Mouse (Mus musculus): Measurements from ENCODE around the gene Dop1b. TPM values are rescaled to one million over a fixed set of nuclear protein-coding genes. Genes with fewer than 3 reads are reported as not detected.

Gene Dop1b
- polyA plus RNA-seq, 1 experiment: 102 TPM

DNA sequence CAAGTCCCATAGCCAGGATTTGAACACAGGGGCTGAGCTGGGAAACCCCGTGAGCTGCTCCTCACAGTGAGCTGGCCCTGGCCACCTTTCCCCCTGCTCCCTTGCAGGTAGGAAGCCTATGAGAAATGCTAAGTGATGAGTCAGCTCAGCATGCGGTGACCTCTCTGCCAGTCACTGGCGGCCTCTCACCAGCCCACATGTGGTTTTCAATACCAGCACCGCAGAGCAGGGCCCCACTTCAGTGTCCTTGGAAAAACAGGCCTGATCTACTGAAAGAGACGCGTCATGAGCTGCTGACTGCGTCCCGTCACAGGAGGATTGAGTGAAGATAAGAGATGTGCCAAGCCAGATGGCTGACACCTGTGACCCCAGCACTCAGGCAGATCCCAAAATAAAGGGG is 34.7 kb downstream of the Dop1b start:
- Histone ChIP-seq H3K27me3 (ENCODE audit: control insufficient read depth, insufficient read depth, low read length) (no peaks in the 10 kb centered on the region), H3K27ac (ENCODE audit: insufficient read depth, low read length) (no peak overlapping the region), H3K4me1 (ENCODE audit: control insufficient read depth, insufficient read depth, low read length) (peaks cover 45% of the 10 kb centered on the region), H3K4me3 (replicated peaks; ENCODE audit: insufficient read depth, low read depth, low read length) (no peak overlapping the region)
- DNase-seq: no peak
- TF ChIP-seq POLR2A (IDR thresholded peaks at IDR 0.05; ENCODE audit: borderline replicate concordance, insufficient read depth, low read length) (no peak), CTCF (IDR thresholded peaks at IDR 0.05; ENCODE audit: borderline replicate concordance, insufficient read depth, low read depth, low read length) (no peak)
- WGBS: 48% methylated on average over 8 of the region's 8 CpGs

DNA sequence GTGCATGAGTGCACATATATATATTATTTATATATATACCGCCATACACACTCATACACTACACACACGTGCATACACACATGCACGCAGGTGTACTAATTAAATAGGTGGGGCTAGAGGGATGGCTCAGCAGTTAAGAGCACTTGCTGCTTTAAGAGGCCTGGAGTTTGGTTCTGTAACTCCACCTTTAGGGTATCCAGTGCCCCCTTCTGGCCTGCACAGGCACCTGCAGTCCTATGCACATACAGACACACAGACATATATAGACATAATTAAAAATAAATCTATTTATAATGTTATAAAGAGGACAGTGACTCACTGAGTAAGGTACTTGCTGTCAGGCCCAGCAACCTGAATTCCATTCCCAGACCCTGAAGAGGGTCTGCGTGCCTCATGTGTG is 35.3 kb downstream of the Dop1b start:
- TF ChIP-seq CTCF (IDR thresholded peaks at IDR 0.05; ENCODE audit: borderline replicate concordance, insufficient read depth, low read depth, low read length) (peak; percentile 26; the same call in 1 of the 2 replicates), POLR2A (IDR thresholded peaks at IDR 0.05; ENCODE audit: borderline replicate concordance, insufficient read depth, low read length) (no peak)
- no peak for DNase-seq
- no peak overlapping the region for H3K27ac ChIP-seq (ENCODE audit: insufficient read depth, low read length)
- H3K4me3 ChIP-seq (replicated peaks; ENCODE audit: insufficient read depth, low read depth, low read length): no peak overlapping the region
- H3K27me3 ChIP-seq (ENCODE audit: control insufficient read depth, insufficient read depth, low read length): no peaks in the 10 kb centered on the region
- H3K4me1 ChIP-seq (ENCODE audit: control insufficient read depth, insufficient read depth, low read length): peaks cover 45% of the 10 kb centered on the region
- 95% methylated on average over 4 of the region's 4 CpGs for WGBS

DNA sequence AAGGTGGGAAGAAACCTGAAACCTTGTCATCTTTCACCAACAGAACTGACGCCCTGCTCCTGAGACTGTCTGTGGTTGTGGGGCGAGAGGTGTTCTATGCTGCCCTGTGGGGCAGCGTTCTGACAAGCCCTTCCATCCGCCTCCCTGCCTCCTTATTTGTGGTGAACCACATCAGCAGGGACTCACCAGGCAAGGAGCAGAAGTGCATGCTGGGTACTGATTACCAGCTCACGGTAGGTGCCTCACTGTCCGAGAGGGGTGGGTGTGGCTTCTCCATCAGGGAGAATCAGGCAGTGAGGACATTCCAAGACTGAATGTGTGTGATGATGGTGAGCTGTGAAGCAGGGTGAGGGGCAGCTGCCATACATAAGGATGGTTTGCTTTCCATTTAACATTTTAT is 35.7 kb downstream of the Dop1b start:
- Histone ChIP-seq H3K4me3 (replicated peaks; ENCODE audit: insufficient read depth, low read depth, low read length) (no peak overlapping the region), H3K27ac (ENCODE audit: insufficient read depth, low read length) (no peak overlapping the region), H3K4me1 (ENCODE audit: control insufficient read depth, insufficient read depth, low read length) (peaks cover 41% of the 10 kb centered on the region), H3K27me3 (ENCODE audit: control insufficient read depth, insufficient read depth, low read length) (no peaks in the 10 kb centered on the region)
- TF ChIP-seq POLR2A (IDR thresholded peaks at IDR 0.05; ENCODE audit: borderline replicate concordance, insufficient read depth, low read length) (no peak), CTCF (IDR thresholded peaks at IDR 0.05; ENCODE audit: borderline replicate concordance, insufficient read depth, low read depth, low read length) (no peak)
- DNase-seq: no peak
- 75% methylated on average over 6 of the region's 6 CpGs for whole genome bisulfite sequencing

DNA sequence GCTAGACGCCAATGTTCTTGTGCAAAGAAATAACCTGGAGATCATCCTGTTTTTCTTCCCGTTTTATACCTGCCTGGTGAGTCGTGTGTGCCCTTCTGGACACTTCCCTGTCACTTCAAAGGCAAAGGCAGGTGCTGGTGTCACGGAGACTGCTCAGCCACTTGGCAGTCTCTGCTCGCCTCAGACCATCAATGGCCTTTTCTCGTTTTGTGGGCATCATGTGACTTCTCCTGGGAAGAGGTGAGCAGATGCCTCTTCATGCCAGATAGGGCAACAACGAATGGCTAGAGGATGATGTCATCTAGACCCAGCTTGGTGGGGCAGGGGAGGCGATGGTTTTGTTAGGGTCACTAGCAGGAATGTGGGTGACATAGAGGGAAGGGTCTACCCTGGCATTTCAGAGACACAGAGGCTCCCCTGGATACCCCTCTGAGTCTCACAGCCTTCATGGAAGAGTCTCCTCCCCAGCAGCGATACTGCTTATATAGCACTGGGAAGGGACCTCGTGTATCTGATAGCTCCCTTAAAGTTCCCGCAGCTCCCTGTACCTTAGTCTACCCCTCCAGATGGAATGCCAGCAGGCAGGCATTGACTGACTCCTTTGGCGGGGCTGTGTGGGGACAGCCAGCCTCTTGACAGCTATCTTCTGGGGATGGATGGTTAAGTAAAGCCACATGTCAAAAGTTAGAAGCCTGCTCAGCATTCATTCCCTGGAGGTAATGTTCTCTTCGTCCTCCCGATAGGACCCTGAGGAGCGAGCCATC is 37.6 kb downstream of the Dop1b start:
- WGBS: 25% methylated on average over 15 of the region's 15 CpGs
- TF ChIP-seq CTCF (IDR thresholded peaks at IDR 0.05; ENCODE audit: borderline replicate concordance, insufficient read depth, low read depth, low read length) (no peak), POLR2A (IDR thresholded peaks at IDR 0.05; ENCODE audit: borderline replicate concordance, insufficient read depth, low read length) (no peak)

DNA sequence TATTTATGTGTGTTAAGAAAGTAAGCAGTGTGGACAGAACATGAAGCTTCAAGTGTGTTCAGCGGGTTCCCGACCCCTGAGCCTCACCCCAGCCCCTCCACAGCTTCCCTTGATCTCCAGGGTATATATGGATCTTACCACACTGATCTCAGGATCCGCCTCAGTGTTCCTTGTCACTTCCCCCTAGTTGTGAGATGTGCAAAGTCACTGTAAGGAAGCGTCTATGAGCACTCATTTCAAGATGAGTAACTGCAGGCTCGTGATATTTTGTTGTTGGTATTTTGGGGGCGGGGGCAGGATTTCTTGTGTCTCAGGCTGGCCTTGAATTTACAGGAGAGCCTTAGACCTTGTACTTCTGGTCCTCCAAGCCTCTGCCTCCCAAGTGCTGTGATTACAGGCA is 38.8 kb downstream of the Dop1b start:
- no peak overlapping the region for H3K27ac ChIP-seq (ENCODE audit: insufficient read depth, low read length)
- no peak for DNase-seq
- peaks cover 24% of the 10 kb centered on the region for H3K4me1 ChIP-seq (ENCODE audit: control insufficient read depth, insufficient read depth, low read length)
- H3K4me3 ChIP-seq (replicated peaks; ENCODE audit: insufficient read depth, low read depth, low read length): no peak overlapping the region
- TF ChIP-seq POLR2A (IDR thresholded peaks at IDR 0.05; ENCODE audit: borderline replicate concordance, insufficient read depth, low read length) (no peak), CTCF (IDR thresholded peaks at IDR 0.05; ENCODE audit: borderline replicate concordance, insufficient read depth, low read depth, low read length) (no peak)
- H3K27me3 ChIP-seq (ENCODE audit: control insufficient read depth, insufficient read depth, low read length): no peaks in the 10 kb centered on the region
- 90% methylated on average over 6 of the region's 6 CpGs for WGBS

More for the DNA sequence above, 37.6 kb downstream of the Dop1b start:
- Histone ChIP-seq H3K4me1 (ENCODE audit: control insufficient read depth, insufficient read depth, low read length) (peaks cover 24% of the 10 kb centered on the region), H3K27me3 (ENCODE audit: control insufficient read depth, insufficient read depth, low read length) (no peaks in the 10 kb centered on the region), H3K4me3 (replicated peaks; ENCODE audit: insufficient read depth, low read depth, low read length) (no peak overlapping the region), H3K27ac (ENCODE audit: insufficient read depth, low read length) (no peak overlapping the region; the same call in 1 of the 2 replicates)
- peak; percentile 47 to 61 for DNase-seq

DNA sequence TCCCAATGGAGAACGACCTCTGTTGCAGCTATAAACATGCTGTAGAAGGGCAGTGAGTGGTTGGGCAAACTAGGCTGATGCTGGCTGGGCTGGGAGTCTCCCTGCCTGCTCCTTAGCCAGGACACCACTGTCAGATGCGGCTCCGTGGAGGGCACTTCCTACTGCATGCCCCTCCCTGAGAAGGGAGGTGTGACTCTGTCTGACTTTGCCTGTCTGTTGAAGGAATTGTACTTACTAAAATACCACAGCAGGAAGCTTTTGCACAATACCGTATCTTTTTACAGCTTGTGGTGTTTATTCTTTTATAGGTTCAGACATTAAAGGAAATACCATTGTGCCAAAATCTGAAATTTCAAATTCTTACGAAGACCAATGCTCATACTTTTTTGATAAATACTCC is 40.1 kb downstream of the Dop1b start:
- Histone ChIP-seq H3K27ac (ENCODE audit: insufficient read depth, low read length) (no peak overlapping the region), H3K4me3 (replicated peaks; ENCODE audit: insufficient read depth, low read depth, low read length) (no peak overlapping the region), H3K27me3 (ENCODE audit: control insufficient read depth, insufficient read depth, low read length) (no peaks in the 10 kb centered on the region), H3K4me1 (ENCODE audit: control insufficient read depth, insufficient read depth, low read length) (peaks cover 24% of the 10 kb centered on the region)
- TF ChIP-seq POLR2A (IDR thresholded peaks at IDR 0.05; ENCODE audit: borderline replicate concordance, insufficient read depth, low read length) (no peak), CTCF (IDR thresholded peaks at IDR 0.05; ENCODE audit: borderline replicate concordance, insufficient read depth, low read depth, low read length) (no peak)
- 55% methylated on average over 5 of the region's 5 CpGs for WGBS
- no peak for DNase-seq

DNA sequence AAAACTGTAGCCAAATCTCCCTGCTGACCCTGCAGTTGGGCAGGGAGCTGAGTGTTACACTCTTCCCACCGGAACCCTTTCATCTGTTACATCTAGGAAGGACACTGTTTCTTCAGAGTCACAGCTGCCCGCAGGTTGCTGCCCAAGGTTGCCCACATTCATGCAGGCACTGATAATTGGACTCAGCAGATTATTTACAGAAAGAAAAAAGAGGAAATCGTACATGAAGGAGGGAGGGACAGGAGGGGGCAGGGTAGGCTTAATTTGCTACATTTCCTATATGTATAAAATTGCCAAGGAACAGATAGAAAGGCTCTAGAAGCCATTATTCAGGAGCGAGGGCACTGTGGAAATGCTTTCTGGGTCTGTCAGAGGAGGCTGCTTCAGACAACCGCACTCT is 44.9 kb downstream of the Dop1b start:
- Histone ChIP-seq H3K4me1 (ENCODE audit: control insufficient read depth, insufficient read depth, low read length) (no peaks in the 10 kb centered on the region), H3K27me3 (ENCODE audit: control insufficient read depth, insufficient read depth, low read length) (no peaks in the 10 kb centered on the region), H3K4me3 (replicated peaks; ENCODE audit: insufficient read depth, low read depth, low read length) (no peak overlapping the region), H3K27ac (ENCODE audit: insufficient read depth, low read length) (no peak overlapping the region)
- no peak for DNase-seq
- no peak for TF ChIP-seq CTCF (IDR thresholded peaks at IDR 0.05; ENCODE audit: borderline replicate concordance, insufficient read depth, low read depth, low read length)
- TF ChIP-seq POLR2A (IDR thresholded peaks at IDR 0.05; ENCODE audit: borderline replicate concordance, insufficient read depth, low read length): no peak
- WGBS: 89% methylated on average over 5 of the region's 5 CpGs

DNA sequence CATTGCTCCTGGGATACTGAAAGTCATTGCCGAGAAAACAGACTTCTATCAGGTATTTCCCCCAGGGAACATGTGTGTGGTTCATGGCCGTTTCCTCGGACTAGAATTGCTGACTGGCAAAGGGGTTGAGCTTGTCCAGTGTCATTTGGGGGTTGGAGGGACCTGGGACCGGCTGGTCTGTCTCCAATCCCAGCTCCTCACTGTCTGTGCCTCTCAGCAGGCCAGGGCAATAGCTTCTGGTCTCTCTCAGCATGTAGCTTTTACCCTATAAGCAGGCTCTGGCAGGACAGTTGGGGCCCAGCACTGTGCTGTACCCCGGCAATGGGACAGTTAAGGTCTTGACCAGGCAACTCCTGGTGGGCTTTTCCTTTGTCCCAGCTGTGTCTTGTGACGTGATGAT is 51.7 kb downstream of the Dop1b start:
- Histone ChIP-seq H3K4me1 (ENCODE audit: control insufficient read depth, insufficient read depth, low read length) (peaks cover 9% of the 10 kb centered on the region), H3K4me3 (replicated peaks; ENCODE audit: insufficient read depth, low read depth, low read length) (no peak overlapping the region), H3K27ac (ENCODE audit: insufficient read depth, low read length) (no peak overlapping the region), H3K27me3 (ENCODE audit: control insufficient read depth, insufficient read depth, low read length) (no peaks in the 10 kb centered on the region)
- 19% methylated on average over 6 of the region's 6 CpGs for WGBS
- peak; percentile 42 to 53 for DNase-seq
- no peak for TF ChIP-seq POLR2A (IDR thresholded peaks at IDR 0.05; ENCODE audit: borderline replicate concordance, insufficient read depth, low read length)
- no peak for TF ChIP-seq CTCF (IDR thresholded peaks at IDR 0.05; ENCODE audit: borderline replicate concordance, insufficient read depth, low read depth, low read length)

Data from cerebellum, adult 2 months (tissue).